Mouse (Mus musculus) fat pad, adult 2 months (tissue): ENCODE measurements at regions not wholly inside any gene's neighbourhood (a gene's known extent, or its start where the extent isn't known, plus 50 kb on each side); places are given as distances from the start of the nearest gene placed in this dataset.

Source experiments
- DNase-seq: peaks from one replicate; pipeline ENCODE4 v3.0.0-alpha.2; 2011; ENCODE audit warnings: low read depth, low spot score; ENCODE audit errors: extremely low read depth

GRCm38 (mm10) chr4:81742536-81743459, 300.2 kb upstream of the Mpdz start:
- no peak for DNase-seq

- DNase-seq = no peak
Measured at GRCm38 (mm10) chr4:81734391-81734790, 291.8 kb upstream of the Mpdz start.

GRCm38 (mm10) chr4:81730386-81730785, 287.8 kb upstream of the Mpdz start:
- no peak for DNase-seq

- DNase-seq = no peak
Measured at GRCm38 (mm10) chr4:81728961-81729360, 286.3 kb upstream of the Mpdz start.

- DNase-seq = no peak
Measured at GRCm38 (mm10) chr4:81727735-81728581, 285.3 kb upstream of the Mpdz start.

GRCm38 (mm10) chr4:81726761-81727723, 284.4 kb upstream of the Mpdz start:
- no peak for DNase-seq

- no peak for DNase-seq
Measured at GRCm38 (mm10) chr4:81724751-81725150, 282.1 kb upstream of the Mpdz start.

GRCm38 (mm10) chr4:81712378-81712777, 269.8 kb upstream of the Mpdz start:
- no peak for DNase-seq

- no peak for DNase-seq
Measured at GRCm38 (mm10) chr4:81695182-81695581, 252.6 kb upstream of the Mpdz start.

- no peak for DNase-seq
Measured at GRCm38 (mm10) chr4:81677205-81677604, 234.6 kb upstream of the Mpdz start.

GRCm38 (mm10) chr4:81674871-81675270, 232.3 kb upstream of the Mpdz start:
- DNase-seq = no peak

- DNase-seq = no peak
Measured at GRCm38 (mm10) chr4:81673398-81674265, 231.0 kb upstream of the Mpdz start.

- DNase-seq = peak; percentile 69
Measured at GRCm38 (mm10) chr4:81671986-81672385, 229.4 kb upstream of the Mpdz start.

- DNase-seq = no peak
Measured at GRCm38 (mm10) chr4:81669181-81669580, 226.6 kb upstream of the Mpdz start.

- no peak for DNase-seq
Measured at GRCm38 (mm10) chr4:81661096-81661495, 218.5 kb upstream of the Mpdz start.

- DNase-seq = no peak
Measured at GRCm38 (mm10) chr4:81628496-81628828, 185.8 kb upstream of the Mpdz start.

GRCm38 (mm10) chr4:81627714-81628495, 185.3 kb upstream of the Mpdz start:
- no peak for DNase-seq

- DNase-seq = peak; percentile 47
Measured at GRCm38 (mm10) chr4:81625348-81625934, 182.8 kb upstream of the Mpdz start.

GRCm38 (mm10) chr4:81624111-81624510, 181.5 kb upstream of the Mpdz start:
- DNase-seq = peak; percentile 87
